Mouse (Mus musculus): ENCODE results near the gene Zfp300. TPM values are rescaled to one million over a fixed set of nuclear protein-coding genes. Genes with fewer than 3 reads are reported as not detected.

Zfp300 gene
- polyA plus RNA-seq, 1 experiment from 2014 or later, result 0.08 TPM

DNA sequence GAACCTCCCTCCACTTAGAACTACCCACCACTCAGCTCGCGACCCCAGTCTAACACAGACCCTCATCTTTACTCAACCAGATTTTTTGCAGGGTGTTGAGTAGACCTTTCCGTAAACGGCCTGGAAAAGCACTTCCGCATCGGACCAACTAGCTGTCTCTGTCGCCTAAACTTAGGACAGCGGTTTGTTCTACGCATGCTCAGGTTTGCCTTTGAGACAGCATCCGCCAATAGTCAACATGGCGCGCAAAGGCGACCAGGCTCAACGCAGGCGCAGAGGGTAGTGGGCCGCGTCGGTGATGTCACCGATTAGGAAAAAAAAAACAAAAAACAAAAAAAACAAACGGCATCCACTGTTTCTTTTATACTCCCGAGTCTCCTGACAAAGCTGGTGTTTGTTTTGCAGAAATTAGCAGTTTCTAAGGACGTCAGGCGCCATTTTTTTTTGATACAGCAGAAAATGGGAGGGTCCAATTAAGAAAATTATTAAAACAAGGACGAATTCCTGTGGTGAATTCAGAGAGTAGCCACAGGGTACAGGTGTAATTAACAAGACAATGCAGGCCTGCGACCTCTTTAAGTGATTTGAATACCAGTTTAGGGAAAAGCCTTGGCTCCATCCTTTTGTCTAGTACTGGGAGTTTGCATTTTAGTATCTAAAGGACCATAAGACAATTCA is 27.3 kb downstream of the Zfp300 start, which contains the start of gene Zfp182:
Gene Zfp182, minus strand, starts transcription at position 451 of the 678 bp plus-strand sequence.
- Histone ChIP-seq H3K36me3 (replicated peaks; ENCODE audit: insufficient read depth, low read length) (no peaks in the 10 kb centered on the region), H3K4me1 (ENCODE audit: insufficient read depth) (no peaks in the 10 kb centered on the region), H3K4me3 (ENCODE audit: low read depth, low read length) (peak within 1 kb of the TSS; percentile 60), H3K9ac (replicated peaks) (peak within 1 kb of the TSS; percentile 48), H3K27ac (ENCODE audit: low read depth) (no peak within 1 kb of the TSS), H3K27me3 (ENCODE audit: insufficient read depth, low read length) (no peaks in the 10 kb centered on the region), H3K4me2 (ENCODE audit: low read depth, low read length) (peak within 1 kb of the TSS; percentile 61), H3K9me3 (ENCODE audit: low read length) (no peaks in the 10 kb centered on the region)
- TF ChIP-seq EP300 (IDR thresholded peaks at IDR 0.05; ENCODE audit: low read depth), result no peak
- no peak for TF ChIP-seq CTCF (IDR thresholded peaks at IDR 0.05; ENCODE audit: low read depth)
- peak; percentile 75 for DNase-seq
- peak; percentile 96 for ATAC-seq
- WGBS (ENCODE audit: insufficient replicate concordance), result 24% methylated on average over 25 of the region's 25 CpGs

DNA sequence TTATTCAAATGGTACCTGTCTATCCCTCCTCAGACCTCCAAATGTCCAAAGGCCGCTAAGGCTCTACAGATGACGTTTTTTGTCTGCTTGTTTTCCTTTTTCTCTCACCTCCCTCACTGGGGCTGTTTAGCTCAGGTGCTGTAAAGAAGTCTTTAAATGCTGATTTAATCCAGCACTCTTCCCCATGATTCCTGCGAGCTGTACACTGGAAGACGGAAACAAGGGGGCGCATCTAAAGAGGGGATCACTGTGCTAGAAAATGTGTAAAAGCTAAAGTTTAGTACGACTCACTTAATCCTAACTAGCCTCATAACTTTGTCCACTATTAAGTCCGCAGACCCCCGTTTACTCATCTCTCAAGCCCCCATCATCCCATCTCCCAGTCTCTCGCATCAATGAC is 27.9 kb downstream of the Zfp300 start:
- ATAC-seq (peak; percentile 57), DNase-seq (no peak)
- Histone ChIP-seq H3K4me1 (ENCODE audit: insufficient read depth) (no peaks in the 10 kb centered on the region), H3K9ac (replicated peaks) (peak overlapping the region; percentile 48), H3K4me3 (ENCODE audit: low read depth, low read length) (peak overlapping the region; percentile 60), H3K36me3 (replicated peaks; ENCODE audit: insufficient read depth, low read length) (no peaks in the 10 kb centered on the region), H3K4me2 (ENCODE audit: low read depth, low read length) (peak overlapping the region; percentile 61), H3K9me3 (ENCODE audit: low read length) (no peaks in the 10 kb centered on the region), H3K27ac (ENCODE audit: low read depth) (no peak overlapping the region), H3K27me3 (ENCODE audit: insufficient read depth, low read length) (no peaks in the 10 kb centered on the region)
- 29% methylated on average over 9 of the region's 9 CpGs for WGBS (ENCODE audit: insufficient replicate concordance)
- TF ChIP-seq EP300 (IDR thresholded peaks at IDR 0.05; ENCODE audit: low read depth), result no peak
- no peak for TF ChIP-seq CTCF (IDR thresholded peaks at IDR 0.05; ENCODE audit: low read depth)

Other genes starting within 250 kb of the Zfp300 start
- gene Timp1, start 219.4 kb downstream of the Zfp300 start, polyA plus RNA-seq (2015; fragmentation: Nextera tagmentation; extraction: Ambion mirVana), result 1.7 and 2.2 TPM in 2 replicates
- 0.05 TPM in 1 of 2 replicates, not detected in the other for gene Syn1, start 168.5 kb downstream of the Zfp300 start, polyA plus RNA-seq (2015; fragmentation: Nextera tagmentation; extraction: Ambion mirVana)
- gene Cfp, start 158.0 kb downstream of the Zfp300 start, polyA plus RNA-seq (2015; fragmentation: Nextera tagmentation; extraction: Ambion mirVana), result 63.8 TPM in 2 replicates
- 1.8 and 2.1 TPM in 2 replicates for gene Elk1, start 138.9 kb downstream of the Zfp300 start, polyA plus RNA-seq (2015; fragmentation: Nextera tagmentation; extraction: Ambion mirVana)
- 53.4 and 53.7 TPM in 2 replicates for gene Uxt, start 127.5 kb downstream of the Zfp300 start, polyA plus RNA-seq (2015; fragmentation: Nextera tagmentation; extraction: Ambion mirVana)
- gene Zfp182, start 27.2 kb downstream of the Zfp300 start, polyA plus RNA-seq (2015; fragmentation: Nextera tagmentation; extraction: Ambion mirVana), result 1.3 and 1.4 TPM in 2 replicates
- gene Spaca5, start 21.1 kb downstream of the Zfp300 start, polyA plus RNA-seq (2015; fragmentation: Nextera tagmentation; extraction: Ambion mirVana), result not detected in 2 replicates
- gene Ssxa1, start 26.3 kb upstream of the Zfp300 start, polyA plus RNA-seq (2015; fragmentation: Nextera tagmentation; extraction: Ambion mirVana), result not detected in 2 replicates
- not detected in 2 replicates for gene Gm21876, start 86.1 kb upstream of the Zfp300 start, polyA plus RNA-seq (2015; fragmentation: Nextera tagmentation; extraction: Ambion mirVana)

Measured in liver, postnatal 0 days (tissue).